Mouse (Mus musculus) gastrocnemius, adult 2 months (tissue): ENCODE results near the gene Jtb. TPM values are rescaled to one million over a fixed set of nuclear protein-coding genes. Genes with fewer than 3 reads are reported as not detected.

Experiments used
- DNase-seq: peaks from one replicate; pipeline ENCODE4 v3.0.0; 2022
- H3K27ac ChIP-seq: fragments of 200-600 bp; 2 replicates; pipeline ENCODE4 v1.8.1; 2022; ENCODE audit warnings: mild to moderate bottlenecking
- H3K4me3 ChIP-seq: fragments of 200-600 bp; 2 replicates; pipeline ENCODE4 v1.8.1; 2022; ENCODE audit warnings: mild to moderate bottlenecking, moderate library complexity
- CTCF ChIP-seq: fragments of 200-600 bp; IDR thresholded peaks from 2 replicates; pipeline ENCODE4 v1.8.1; 2022; ENCODE audit warnings: antibody characterized with exemption, mild to moderate bottlenecking, moderate library complexity
- intact Hi-C: fragments of 180-260 bp; cut with DNase I; formaldehyde crosslinking; loops from one replicate; pipeline ENCODE4 v1.15.1; 2025
- total RNA-seq, 2 experiments: library from RNA; stranded (reverse); gene quantifications; 2 replicates each; pipeline ENCODE4 v1.2.3; 2021

The Jtb gene
- total RNA-seq, 2 experiments from 2014 or later: 64.8 to 68.8 TPM

DNA sequence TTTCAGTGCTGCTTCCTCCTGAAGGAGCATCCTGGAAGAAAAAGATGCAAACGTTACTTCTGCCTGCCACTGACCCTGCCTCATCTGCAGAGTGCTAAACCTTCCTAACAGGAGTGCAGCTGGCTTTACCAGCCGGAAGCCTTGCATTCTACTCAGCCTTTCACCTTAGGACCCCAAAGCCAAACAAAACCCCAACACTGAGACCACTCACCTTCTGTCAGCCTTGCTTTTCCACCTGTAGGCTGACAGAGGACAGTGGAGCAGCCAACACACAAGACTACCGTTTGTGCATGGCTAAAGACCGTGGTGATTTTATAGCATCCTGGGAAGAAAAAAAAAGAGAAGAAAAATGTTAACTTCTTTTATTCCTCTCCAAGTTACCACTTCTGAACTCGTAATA, 18.7 kb upstream of the Jtb start:
- DNase-seq: no peak
- Histone ChIP-seq H3K4me3 (peak overlapping the region; percentile 98), H3K27ac (peak overlapping the region; percentile 98)
- intact Hi-C loops: loop anchor here (10.0 kb wide), 2 partner anchors 52 to 262 kb away; partner anchors contain the start of genes Dennd4b and Ilf2
- TF ChIP-seq CTCF: no peak

- H3K4me3 ChIP-seq: peak within 1 kb of the TSS; percentile 98
- peak within 1 kb of the TSS; percentile 98 for H3K27ac ChIP-seq
- no peak for TF ChIP-seq CTCF
- intact Hi-C loops: loop anchor here (10.0 kb wide), 2 partner anchors 51 to 261 kb away; partner anchors contain the start of genes Dennd4b and Ilf2
- peak; percentile 88 for DNase-seq
Measured at GRCm38 (mm10) chr3:90213377-90213866, 18.0 kb upstream of the Jtb start, which contains the start of the genes Rps27 and Rab13. TSS of gene Rps27 (minus strand) at chr3:90213651. TSS of gene Rab13 (plus strand) at chr3:90213695.

GRCm38 (mm10) chr3:90213956-90214684, 17.3 kb upstream of the Jtb start:
- Histone ChIP-seq H3K4me3 (peak overlapping the region; percentile 98), H3K27ac (peak overlapping the region; percentile 98)
- TF ChIP-seq CTCF: no peak
- intact Hi-C loops: loop anchor here (10.0 kb wide), 2 partner anchors 51 to 261 kb away; partner anchors contain the start of genes Dennd4b and Ilf2
- peak; percentile 32 for DNase-seq

DNA sequence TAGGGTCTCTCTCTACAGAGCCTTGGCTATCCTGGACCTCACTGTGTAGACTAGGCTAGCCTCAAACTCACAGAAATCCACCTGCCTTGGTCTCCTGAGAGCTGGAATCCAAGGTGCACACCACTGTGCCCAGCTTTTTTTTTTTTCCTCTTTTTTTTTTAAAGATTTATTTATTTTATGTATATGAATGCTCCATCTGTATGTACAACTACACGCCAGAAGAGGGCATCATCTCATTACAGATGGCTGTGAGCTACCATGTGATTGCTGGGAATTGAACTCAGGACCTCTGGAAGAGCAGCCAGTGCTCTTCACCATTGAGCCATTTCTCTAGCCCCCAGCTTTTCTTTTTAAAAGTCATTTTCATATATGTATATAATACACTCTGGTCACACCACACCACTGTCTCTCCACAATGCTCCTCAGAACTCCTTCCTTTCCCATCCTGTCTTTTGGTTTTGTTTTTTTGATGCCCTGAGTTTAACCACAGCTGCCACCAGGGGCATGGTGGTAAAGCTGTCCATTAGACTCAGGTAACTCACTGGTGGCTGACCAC, 15.5 kb upstream of the Jtb start:
- no peak overlapping the region for H3K4me3 ChIP-seq
- DNase-seq: no peak
- intact Hi-C loops: loop anchor here (10.0 kb wide), 2 partner anchors 49 to 259 kb away; partner anchors contain the start of genes Dennd4b and Ilf2
- H3K27ac ChIP-seq: no peak overlapping the region
- TF ChIP-seq CTCF: peak; percentile 51

DNA sequence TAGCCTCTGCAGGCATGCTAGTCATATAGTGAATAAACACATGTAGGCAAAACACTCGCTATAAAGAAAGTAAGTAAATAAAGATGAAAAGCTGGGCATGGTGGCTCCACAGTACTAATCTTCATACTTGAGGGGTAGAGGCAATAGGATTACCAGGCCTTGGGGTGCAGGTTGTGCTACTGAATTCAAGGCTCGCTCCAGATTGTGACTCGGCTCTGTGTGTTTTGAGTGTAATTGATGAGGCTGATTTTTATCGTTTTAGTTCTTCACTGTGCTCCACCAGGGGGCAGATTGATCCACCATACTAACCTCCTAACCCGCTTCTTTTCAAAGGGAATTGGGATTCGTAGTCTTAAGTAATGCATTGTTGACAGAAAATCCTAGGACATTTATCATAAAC, 11.3 kb upstream of the Jtb start:
- intact Hi-C loops: loop anchor here (1.0 kb wide), 1 partner anchor 153 kb away; no protein-coding TSS in a partner anchor
- DNase-seq: peak; percentile 43
- peak; percentile 77 for TF ChIP-seq CTCF
- peak overlapping the region; percentile 89 for H3K27ac ChIP-seq
- H3K4me3 ChIP-seq: peak overlapping the region; percentile 82

DNA sequence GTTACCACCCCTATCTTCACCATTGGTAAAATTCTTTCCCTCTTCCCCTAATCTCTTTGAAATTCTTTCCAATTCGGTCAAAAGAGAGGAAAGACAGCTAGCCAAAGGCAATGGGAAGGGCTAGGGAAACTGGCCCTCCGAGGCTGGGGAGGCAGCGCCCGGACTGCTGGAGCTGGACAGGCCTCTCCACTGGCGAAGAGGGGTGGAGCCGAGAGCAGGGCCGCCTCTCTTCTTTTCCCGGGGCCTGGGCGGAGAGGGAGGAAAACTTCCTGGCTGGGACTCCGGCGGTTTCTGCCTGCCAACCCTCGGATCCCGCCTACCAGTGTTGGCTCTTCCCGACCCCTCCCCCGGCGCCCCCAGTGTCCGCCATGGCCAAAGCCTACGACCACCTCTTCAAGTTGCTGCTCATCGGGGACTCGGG, 10.9 kb upstream of the Jtb start:
- peak; percentile 89 for DNase-seq
- peak overlapping the region; percentile 82 for H3K4me3 ChIP-seq
- TF ChIP-seq CTCF: no peak
- peak overlapping the region; percentile 89 for H3K27ac ChIP-seq
- intact Hi-C loops: loop anchor here (1.0 kb wide), 1 partner anchor 153 kb away; no protein-coding TSS in a partner anchor

DNA sequence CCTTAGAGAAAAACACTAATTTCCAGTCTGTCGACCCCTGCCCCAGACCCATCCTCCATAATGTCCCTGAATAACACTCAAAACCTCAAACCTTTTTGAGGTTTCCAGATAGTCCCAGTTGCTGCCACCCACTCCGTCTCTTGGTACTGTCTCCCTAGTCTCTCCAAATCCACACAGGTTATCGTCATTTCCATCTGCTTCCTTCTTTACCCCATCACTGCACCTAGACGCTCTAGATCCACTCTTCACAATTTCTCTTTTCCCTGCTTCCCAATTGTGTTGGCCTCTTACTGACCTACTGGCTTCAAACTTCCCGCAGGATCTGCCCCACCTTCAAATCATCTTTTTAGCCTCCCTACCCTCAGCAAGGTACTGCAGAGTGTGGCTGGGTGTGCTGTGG, 10.3 kb upstream of the Jtb start:
- intact Hi-C loops: no loop called here
- no peak for TF ChIP-seq CTCF
- peak overlapping the region; percentile 89 for H3K27ac ChIP-seq
- DNase-seq: no peak
- peak overlapping the region; percentile 82 for H3K4me3 ChIP-seq

DNA sequence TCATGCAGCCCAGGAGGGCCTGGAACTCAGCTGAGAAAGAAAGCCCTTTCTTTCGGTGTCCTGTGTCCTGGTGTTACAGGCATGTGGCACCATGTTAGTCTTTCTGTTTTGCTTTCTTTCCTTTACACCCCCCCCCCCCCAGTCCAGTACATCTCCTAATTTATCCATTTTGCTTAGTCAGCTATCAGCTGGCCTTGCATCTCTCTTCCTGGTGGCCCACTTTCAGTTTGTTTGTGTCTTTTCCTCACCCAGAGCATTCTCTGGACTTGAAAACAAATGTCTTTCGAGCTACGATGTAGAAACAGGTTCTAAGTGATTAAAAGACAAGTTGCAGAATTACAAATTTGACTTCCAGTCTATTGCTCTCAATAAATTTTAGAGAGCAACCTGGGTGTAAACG, 8.9 kb upstream of the Jtb start:
- DNase-seq: no peak
- Histone ChIP-seq H3K4me3 (no peak overlapping the region), H3K27ac (peak overlapping the region; percentile 70)
- intact Hi-C loops: no loop called here
- no peak for TF ChIP-seq CTCF

GRCm38 (mm10) chr3:90222941-90223340, 8.5 kb upstream of the Jtb start:
- intact Hi-C loops: no loop called here
- DNase-seq: no peak
- no peak for TF ChIP-seq CTCF
- no peak overlapping the region for H3K4me3 ChIP-seq
- H3K27ac ChIP-seq: peak overlapping the region; percentile 70

- intact Hi-C loops: no loop called here
- Histone ChIP-seq H3K27ac (no peak overlapping the region), H3K4me3 (no peak overlapping the region)
- DNase-seq: no peak
- no peak for TF ChIP-seq CTCF
Measured at GRCm38 (mm10) chr3:90224331-90224730, 7.1 kb upstream of the Jtb start.

- Histone ChIP-seq H3K27ac (peak overlapping the region; percentile 98), H3K4me3 (peak overlapping the region; percentile 89)
- no peak for DNase-seq
- intact Hi-C loops: no loop called here
- no peak for TF ChIP-seq CTCF
Measured at GRCm38 (mm10) chr3:90231075-90231474, 322 bp upstream of the Jtb start.

- Histone ChIP-seq H3K4me3 (no peak overlapping the region), H3K27ac (no peak overlapping the region)
- TF ChIP-seq CTCF: no peak
- intact Hi-C loops: no loop called here
- DNase-seq: no peak
Measured at GRCm38 (mm10) chr3:90241251-90241650, 9.9 kb downstream of the Jtb start.
